Mouse (Mus musculus) erythroblast, embryonic 14.5 days (primary cell): Measurements from ENCODE around the gene Ccdc177.

ENCODE experiments used
- GATA1 ChIP-seq: IDR thresholded peaks from 2 replicates; pipeline ENCODE4 v1.6.1; 2012; ENCODE audit warnings: low read length, inconsistent platforms, mixed read lengths
- TAL1 ChIP-seq: IDR thresholded peaks from 3 replicates; pipeline ENCODE4 v1.6.1; 2012; ENCODE audit warnings: low read length, inconsistent platforms, mixed read lengths

DNA sequence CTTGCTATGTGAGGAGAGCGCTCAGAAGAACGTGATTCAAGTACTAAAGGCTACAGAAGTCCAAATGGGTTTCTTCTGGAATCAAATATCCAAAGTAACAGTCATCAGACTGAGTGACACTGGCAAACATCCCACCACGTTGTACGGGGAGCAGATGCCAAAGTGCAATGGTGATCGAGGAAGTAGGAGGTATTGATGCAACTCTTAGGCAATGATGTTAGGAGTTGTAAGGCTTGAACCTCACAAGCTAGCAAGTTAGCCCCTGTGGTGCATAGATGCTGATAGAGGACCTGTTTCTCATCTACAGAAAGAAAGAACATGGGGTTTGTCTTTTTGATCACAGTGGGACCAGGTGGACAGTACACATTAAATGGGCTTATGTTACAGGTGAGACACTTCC lies 2.5 kb upstream of the Ccdc177 start:
- no peak for TF ChIP-seq GATA1
- no peak for TF ChIP-seq TAL1
